Mouse (Mus musculus): ENCODE data around the gene Slc13a4. TPM values are rescaled to one million over a fixed set of nuclear protein-coding genes. Genes with fewer than 3 reads are reported as not detected.

Slc13a4 gene
- 0.65 and 0.97 TPM in 2 replicates for polyA plus RNA-seq (2014; fragmentation: Nextera tagmentation; extraction: Ambion mirVana)

DNA sequence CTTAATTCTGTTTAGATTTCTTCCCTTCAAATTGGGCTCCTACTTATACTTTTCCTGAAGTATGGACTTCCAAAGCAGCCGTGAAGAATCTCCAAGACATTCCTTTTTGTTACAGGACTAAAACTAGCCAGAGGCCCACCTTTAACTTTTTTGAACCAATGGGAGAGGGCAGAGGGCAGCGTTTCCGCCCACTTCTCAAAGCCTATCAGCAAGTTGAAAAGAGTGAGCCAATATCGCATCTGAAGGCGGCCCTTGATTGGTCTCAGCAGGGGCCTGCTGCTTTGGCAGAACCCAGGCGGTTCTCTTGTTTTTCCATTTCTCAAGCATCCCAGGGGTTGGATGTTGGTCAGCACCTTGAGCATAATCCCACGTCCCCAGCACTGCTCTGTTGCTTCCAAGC is at the start of gene Slc13a4:
Gene Slc13a4 (minus strand): TSS at position 95 of the 400 bp plus-strand sequence.
- H3K36me3 ChIP-seq (ENCODE audit: control insufficient read depth, insufficient read depth, low read length): no peaks in the 10 kb centered on the region
- no peak within 1 kb of the TSS for H3K4me3 ChIP-seq (ENCODE audit: low read depth, low read length)
- H3K9ac ChIP-seq (ENCODE audit: low read length): no peak within 1 kb of the TSS
- no peak for DNase-seq (ENCODE audit: low spot score)
- H3K4me1 ChIP-seq (replicated peaks; ENCODE audit: control insufficient read depth, insufficient read depth, low read length): no peaks in the 10 kb centered on the region; the same call in 1 of the 2 replicates
- H3K9me3 ChIP-seq (ENCODE audit: control insufficient read depth, low read length): no peaks in the 10 kb centered on the region
- no peak for ATAC-seq (replicated peaks; ENCODE audit: low FRiP score, low TSS enrichment, low read depth)
- no peaks in the 10 kb centered on the region for H3K27me3 ChIP-seq (replicated peaks; ENCODE audit: control insufficient read depth, insufficient read depth, low read length)
- 44% methylated on average over 7 of the region's 7 CpGs for WGBS
- H3K4me2 ChIP-seq (ENCODE audit: low read length): no peak within 1 kb of the TSS
- no peak within 1 kb of the TSS for H3K27ac ChIP-seq (ENCODE audit: low read depth)

GRCm38 (mm10) chr6:35355320-35355719 is 47.4 kb upstream of the Slc13a4 start:
- H3K9me3 ChIP-seq (ENCODE audit: control insufficient read depth, low read length): no peaks in the 10 kb centered on the region

GRCm38 (mm10) chr6:35354622-35354998 is 46.7 kb upstream of the Slc13a4 start:
- 19% methylated on average over 6 of the region's 6 CpGs for WGBS
- peaks cover 17% of the 10 kb centered on the region for H3K4me1 ChIP-seq (replicated peaks; ENCODE audit: control insufficient read depth, insufficient read depth, low read length)
- no peak for ATAC-seq (replicated peaks; ENCODE audit: low FRiP score, low TSS enrichment, low read depth)
- H3K27me3 ChIP-seq (replicated peaks; ENCODE audit: control insufficient read depth, insufficient read depth, low read length): no peaks in the 10 kb centered on the region
- DNase-seq (ENCODE audit: low spot score): no peak
- no peaks in the 10 kb centered on the region for H3K36me3 ChIP-seq (ENCODE audit: control insufficient read depth, insufficient read depth, low read length)
- H3K27ac ChIP-seq (ENCODE audit: low read depth): no peak overlapping the region
- H3K4me3 ChIP-seq (ENCODE audit: low read depth, low read length): no peak overlapping the region
- H3K9me3 ChIP-seq (ENCODE audit: control insufficient read depth, low read length): no peaks in the 10 kb centered on the region
- no peak overlapping the region for H3K9ac ChIP-seq (ENCODE audit: low read length)
- H3K4me2 ChIP-seq (ENCODE audit: low read length): no peak overlapping the region

More at GRCm38 (mm10) chr6:35355320-35355719, 47.4 kb upstream of the Slc13a4 start:
- no peaks in the 10 kb centered on the region for H3K36me3 ChIP-seq (ENCODE audit: control insufficient read depth, insufficient read depth, low read length)
- no peak overlapping the region for H3K9ac ChIP-seq (ENCODE audit: low read length)
- H3K4me1 ChIP-seq (replicated peaks; ENCODE audit: control insufficient read depth, insufficient read depth, low read length): peaks cover 17% of the 10 kb centered on the region
- DNase-seq (ENCODE audit: low spot score): no peak
- no peak overlapping the region for H3K4me3 ChIP-seq (ENCODE audit: low read depth, low read length)
- WGBS: 94% methylated on average over 3 of the region's 3 CpGs
- H3K4me2 ChIP-seq (ENCODE audit: low read length): no peak overlapping the region
- no peak overlapping the region for H3K27ac ChIP-seq (ENCODE audit: low read depth)
- H3K27me3 ChIP-seq (replicated peaks; ENCODE audit: control insufficient read depth, insufficient read depth, low read length): no peaks in the 10 kb centered on the region
- no peak for ATAC-seq (replicated peaks; ENCODE audit: low FRiP score, low TSS enrichment, low read depth)

GRCm38 (mm10) chr6:35353846-35354621 is 46.1 kb upstream of the Slc13a4 start:
- DNase-seq (ENCODE audit: low spot score) (no peak), ATAC-seq (replicated peaks; ENCODE audit: low FRiP score, low TSS enrichment, low read depth) (no peak)
- Histone ChIP-seq H3K9me3 (ENCODE audit: control insufficient read depth, low read length) (no peaks in the 10 kb centered on the region), H3K27me3 (replicated peaks; ENCODE audit: control insufficient read depth, insufficient read depth, low read length) (no peaks in the 10 kb centered on the region), H3K4me3 (ENCODE audit: low read depth, low read length) (no peak overlapping the region), H3K9ac (ENCODE audit: low read length) (no peak overlapping the region), H3K27ac (ENCODE audit: low read depth) (no peak overlapping the region), H3K4me2 (ENCODE audit: low read length) (peak overlapping the region; percentile 11; the same call in 1 of the 2 replicates), H3K4me1 (replicated peaks; ENCODE audit: control insufficient read depth, insufficient read depth, low read length) (peaks cover 17% of the 10 kb centered on the region), H3K36me3 (ENCODE audit: control insufficient read depth, insufficient read depth, low read length) (no peaks in the 10 kb centered on the region)
- WGBS: 23% methylated on average over 18 of the region's 18 CpGs

DNA sequence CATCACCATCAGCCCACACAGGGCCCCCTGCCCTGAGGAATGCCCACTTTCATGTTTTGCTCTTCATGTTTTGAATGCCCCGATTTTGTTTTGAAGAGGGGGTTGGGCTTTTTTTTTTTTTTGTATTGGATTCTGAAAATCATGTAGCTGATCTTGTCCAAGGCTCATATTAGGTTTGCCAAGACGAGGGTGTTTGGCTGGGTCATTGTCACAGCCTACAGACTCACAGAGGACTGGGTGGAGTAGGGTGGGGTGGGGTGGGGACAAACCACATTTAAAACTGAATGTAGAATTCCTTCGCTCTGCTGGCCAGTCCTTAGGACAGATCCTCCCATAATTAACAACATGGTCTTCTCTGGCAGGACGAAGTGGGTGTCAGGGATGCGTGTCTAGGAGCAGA is 45.5 kb upstream of the Slc13a4 start:
- H3K9ac ChIP-seq (ENCODE audit: low read length): no peak overlapping the region
- H3K4me3 ChIP-seq (ENCODE audit: low read depth, low read length): no peak overlapping the region
- H3K9me3 ChIP-seq (ENCODE audit: control insufficient read depth, low read length): no peaks in the 10 kb centered on the region
- no peaks in the 10 kb centered on the region for H3K36me3 ChIP-seq (ENCODE audit: control insufficient read depth, insufficient read depth, low read length)
- H3K27me3 ChIP-seq (replicated peaks; ENCODE audit: control insufficient read depth, insufficient read depth, low read length): no peaks in the 10 kb centered on the region
- DNase-seq (ENCODE audit: low spot score) (no peak), ATAC-seq (replicated peaks; ENCODE audit: low FRiP score, low TSS enrichment, low read depth) (no peak)
- no peak overlapping the region for H3K4me2 ChIP-seq (ENCODE audit: low read length)
- 72% methylated on average over 5 of the region's 5 CpGs for WGBS
- H3K4me1 ChIP-seq (replicated peaks; ENCODE audit: control insufficient read depth, insufficient read depth, low read length): peaks cover 17% of the 10 kb centered on the region
- no peak overlapping the region for H3K27ac ChIP-seq (ENCODE audit: low read depth)

DNA sequence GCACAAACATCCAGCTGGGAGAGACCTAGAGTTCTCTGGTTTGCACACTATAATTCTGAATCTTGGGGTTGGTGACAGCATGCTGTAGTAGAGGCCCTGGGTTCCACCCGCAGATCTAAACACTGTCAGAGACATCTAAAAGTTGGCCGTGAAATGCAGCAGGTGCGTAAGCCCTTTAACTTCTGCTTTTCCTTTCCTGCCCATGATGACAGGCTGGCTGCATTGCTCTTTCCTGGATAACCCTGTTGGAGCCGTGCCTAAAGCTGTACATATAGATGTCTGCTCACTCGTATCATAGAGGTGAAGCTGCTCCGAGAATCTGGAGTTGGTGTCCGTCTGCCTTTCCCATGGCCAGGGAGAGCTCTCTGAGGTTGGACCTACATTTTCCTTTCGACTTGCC is 44.9 kb upstream of the Slc13a4 start:
- no peaks in the 10 kb centered on the region for H3K27me3 ChIP-seq (replicated peaks; ENCODE audit: control insufficient read depth, insufficient read depth, low read length)
- H3K4me2 ChIP-seq (ENCODE audit: low read length): no peak overlapping the region
- H3K4me1 ChIP-seq (replicated peaks; ENCODE audit: control insufficient read depth, insufficient read depth, low read length): peaks cover 17% of the 10 kb centered on the region
- no peak overlapping the region for H3K27ac ChIP-seq (ENCODE audit: low read depth)
- ATAC-seq (replicated peaks; ENCODE audit: low FRiP score, low TSS enrichment, low read depth): no peak
- no peak overlapping the region for H3K9ac ChIP-seq (ENCODE audit: low read length)
- 67% methylated on average over 8 of the region's 8 CpGs for WGBS
- no peak overlapping the region for H3K4me3 ChIP-seq (ENCODE audit: low read depth, low read length)
- no peak for DNase-seq (ENCODE audit: low spot score)
- no peaks in the 10 kb centered on the region for H3K9me3 ChIP-seq (ENCODE audit: control insufficient read depth, low read length)
- no peaks in the 10 kb centered on the region for H3K36me3 ChIP-seq (ENCODE audit: control insufficient read depth, insufficient read depth, low read length)

DNA sequence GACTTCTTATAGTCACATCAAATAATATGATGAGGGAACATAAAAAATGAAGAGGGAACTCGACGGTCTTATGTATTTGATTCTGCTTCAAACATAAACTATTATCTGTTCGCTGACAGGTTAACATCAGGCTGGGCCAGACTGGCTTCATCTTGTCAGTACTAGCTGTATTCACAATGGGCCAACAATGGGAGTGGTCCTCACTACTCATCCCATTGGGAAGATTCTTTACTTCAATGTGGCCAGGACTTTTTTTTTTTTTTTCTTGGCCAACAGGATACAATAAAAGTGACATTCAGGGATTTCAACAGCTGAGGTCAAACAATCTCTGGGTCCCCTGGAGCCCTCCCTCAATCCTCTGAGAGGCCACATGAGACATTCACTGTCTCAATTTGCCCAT is 43.9 kb upstream of the Slc13a4 start:
- no peaks in the 10 kb centered on the region for H3K27me3 ChIP-seq (replicated peaks; ENCODE audit: control insufficient read depth, insufficient read depth, low read length)
- H3K4me2 ChIP-seq (ENCODE audit: low read length): no peak overlapping the region
- no peaks in the 10 kb centered on the region for H3K9me3 ChIP-seq (ENCODE audit: control insufficient read depth, low read length)
- H3K36me3 ChIP-seq (ENCODE audit: control insufficient read depth, insufficient read depth, low read length): no peaks in the 10 kb centered on the region
- 93% methylated on average over 3 of the region's 3 CpGs for WGBS
- DNase-seq (ENCODE audit: low spot score): no peak
- H3K4me1 ChIP-seq (replicated peaks; ENCODE audit: control insufficient read depth, insufficient read depth, low read length): peaks cover 17% of the 10 kb centered on the region
- ATAC-seq (replicated peaks; ENCODE audit: low FRiP score, low TSS enrichment, low read depth): no peak
- no peak overlapping the region for H3K9ac ChIP-seq (ENCODE audit: low read length)
- H3K4me3 ChIP-seq (ENCODE audit: low read depth, low read length): no peak overlapping the region
- H3K27ac ChIP-seq (ENCODE audit: low read depth): no peak overlapping the region

- DNase-seq (ENCODE audit: low spot score) (no peak), ATAC-seq (replicated peaks; ENCODE audit: low FRiP score, low TSS enrichment, low read depth) (no peak)
- H3K27ac ChIP-seq (ENCODE audit: low read depth): no peak overlapping the region
Observed at GRCm38 (mm10) chr6:35349784-35350183, 41.9 kb upstream of the Slc13a4 start.

DNA sequence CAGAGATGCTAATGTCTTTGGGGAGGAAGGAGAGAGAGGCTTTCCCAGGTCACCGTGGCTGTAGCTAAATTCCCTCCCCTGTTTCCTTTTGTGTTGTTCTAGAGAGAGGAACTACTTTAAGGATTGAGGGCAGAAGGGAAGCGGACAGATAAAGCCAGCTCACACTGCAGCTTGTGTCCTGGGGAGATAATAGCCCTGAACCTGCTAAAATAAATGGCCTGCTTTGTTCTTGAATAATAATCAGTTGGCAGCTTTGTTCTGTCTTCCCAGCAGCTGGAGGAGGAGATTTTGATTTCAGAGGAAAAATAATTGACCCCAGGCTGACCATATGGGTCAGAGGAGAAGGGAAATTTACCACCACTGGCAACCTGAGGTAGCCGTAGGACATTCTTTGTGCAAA is 30.7 kb upstream of the Slc13a4 start:
- 51% methylated on average over 3 of the region's 3 CpGs for WGBS
- Histone ChIP-seq H3K4me1 (replicated peaks; ENCODE audit: control insufficient read depth, insufficient read depth, low read length) (no peaks in the 10 kb centered on the region), H3K4me3 (ENCODE audit: low read depth, low read length) (no peak overlapping the region), H3K27ac (ENCODE audit: low read depth) (no peak overlapping the region), H3K4me2 (ENCODE audit: low read length) (no peak overlapping the region), H3K36me3 (ENCODE audit: control insufficient read depth, insufficient read depth, low read length) (no peaks in the 10 kb centered on the region), H3K9ac (ENCODE audit: low read length) (no peak overlapping the region), H3K9me3 (ENCODE audit: control insufficient read depth, low read length) (no peaks in the 10 kb centered on the region), H3K27me3 (replicated peaks; ENCODE audit: control insufficient read depth, insufficient read depth, low read length) (no peaks in the 10 kb centered on the region)
- DNase-seq (ENCODE audit: low spot score) (no peak), ATAC-seq (replicated peaks; ENCODE audit: low FRiP score, low TSS enrichment, low read depth) (no peak)

More at GRCm38 (mm10) chr6:35349784-35350183, 41.9 kb upstream of the Slc13a4 start:
- Histone ChIP-seq H3K9me3 (ENCODE audit: control insufficient read depth, low read length) (no peaks in the 10 kb centered on the region), H3K4me2 (ENCODE audit: low read length) (no peak overlapping the region), H3K36me3 (ENCODE audit: control insufficient read depth, insufficient read depth, low read length) (no peaks in the 10 kb centered on the region), H3K9ac (ENCODE audit: low read length) (no peak overlapping the region), H3K4me1 (replicated peaks; ENCODE audit: control insufficient read depth, insufficient read depth, low read length) (peaks cover 17% of the 10 kb centered on the region), H3K27me3 (replicated peaks; ENCODE audit: control insufficient read depth, insufficient read depth, low read length) (no peaks in the 10 kb centered on the region), H3K4me3 (ENCODE audit: low read depth, low read length) (no peak overlapping the region)
- 50% methylated on average over 7 of the region's 7 CpGs for WGBS
